Mouse (Mus musculus): ENCODE measurements at regions not wholly inside any gene's neighbourhood (a gene's known extent, or its start where the extent isn't known, plus 50 kb on each side); places are given as distances from the start of the nearest gene placed in this dataset.

GRCm38 (mm10) chr5:126079281-126079838 lies 547.8 kb downstream of the Tmem132b start:
- TF ChIP-seq CTCF (conservative IDR thresholded peaks at IDR 0.05 in 1 of 2, IDR thresholded peaks at IDR 0.05 in 1 of 2; ENCODE audit: low read depth in 2 of 2, low read length in 2 of 2) (no peak), SMC3 (IDR thresholded peaks at IDR 0.05; ENCODE audit: low read depth, low read length) (no peak), GABPA (IDR thresholded peaks at IDR 0.05; ENCODE audit: insufficient replicate concordance, low read depth, low read length) (no peak), CHD1 (IDR thresholded peaks at IDR 0.05; ENCODE audit: low read depth, low read length) (no peak), EP300 (IDR thresholded peaks at IDR 0.05; ENCODE audit: low read length) (no peak), POLR2AphosphoS2 (IDR thresholded peaks at IDR 0.05; ENCODE audit: low read depth, low read length) (no peak), MAX (IDR thresholded peaks at IDR 0.05; ENCODE audit: low read length) (no peak), ETS1 (conservative IDR thresholded peaks at IDR 0.05; ENCODE audit: low read depth, low read length) (no peak), POLR2A (IDR thresholded peaks at IDR 0.05; ENCODE audit: low read depth, low read length) (no peak), UBTF (IDR thresholded peaks at IDR 0.05; ENCODE audit: low read depth, low read length) (no peak)

Measured in CH12.LX (cell line).